Mouse (Mus musculus) kidney, adult 2 months (tissue): ENCODE data around the gene Fam243.

Experiments
- CTCF ChIP-seq: fragments of 200-500 bp; conservative IDR thresholded peaks from 2 replicates; pipeline ENCODE4 v1.5.1; 2011; ENCODE audit warnings: low read depth, mild to moderate bottlenecking, control low read depth, low read length, moderate library complexity, mixed read lengths; ENCODE audit not compliant: insufficient read depth, insufficient read length
- POLR2A ChIP-seq: fragments of 200-500 bp; IDR thresholded peaks from one replicate; pipeline ENCODE4 v1.6.1; 2011; ENCODE audit warnings: low read depth, low read length, control low read depth

GRCm38 (mm10) chr16:92305519-92305918 lies 15.7 kb downstream of the Fam243 start:
- TF ChIP-seq CTCF (no peak), POLR2A (no peak)
